Mouse (Mus musculus): Measurements from ENCODE around the gene Ebf4. TPM values are rescaled to one million over a fixed set of nuclear protein-coding genes. Genes with fewer than 3 reads are reported as not detected.

Ebf4 gene
- polyA plus RNA-seq, 1 experiment from 2014 or later: 0.85 TPM

GRCm38 (mm10) chr2:130279600-130280091, 15.3 kb upstream of the Ebf4 start:
- peaks cover 55% of the 10 kb centered on the region for H3K36me3 ChIP-seq (ENCODE audit: control insufficient read depth, insufficient read depth)

GRCm38 (mm10) chr2:130280224-130280623, 14.7 kb upstream of the Ebf4 start:
- TF ChIP-seq CTCF (IDR thresholded peaks at IDR 0.05; ENCODE audit: low read depth): no peak
- no peak overlapping the region for H3K4me3 ChIP-seq (ENCODE audit: low read depth, low read length)
- peaks cover 55% of the 10 kb centered on the region for H3K36me3 ChIP-seq (ENCODE audit: control insufficient read depth, insufficient read depth)
- no peak for ATAC-seq
- H3K9ac ChIP-seq (ENCODE audit: low read depth, low read length): no peak overlapping the region
- H3K4me1 ChIP-seq (replicated peaks; ENCODE audit: control insufficient read depth, insufficient read depth, low read length): peaks cover 6% of the 10 kb centered on the region; the same call in 1 of the 2 replicates
- H3K27me3 ChIP-seq (replicated peaks; ENCODE audit: control insufficient read depth, insufficient read depth, low read length): no peaks in the 10 kb centered on the region
- no peaks in the 10 kb centered on the region for H3K9me3 ChIP-seq (ENCODE audit: control insufficient read depth)
- no peak overlapping the region for H3K27ac ChIP-seq (ENCODE audit: low read depth, low read length)
- whole genome bisulfite sequencing: 58% methylated on average over 7 of the region's 7 CpGs
- no peak overlapping the region for H3K4me2 ChIP-seq (replicated peaks; ENCODE audit: low read depth)

More at GRCm38 (mm10) chr2:130279600-130280091, 15.3 kb upstream of the Ebf4 start:
- H3K4me2 ChIP-seq (replicated peaks; ENCODE audit: low read depth): no peak overlapping the region
- TF ChIP-seq CTCF (IDR thresholded peaks at IDR 0.05; ENCODE audit: low read depth): no peak
- H3K9me3 ChIP-seq (ENCODE audit: control insufficient read depth): no peaks in the 10 kb centered on the region
- H3K9ac ChIP-seq (ENCODE audit: low read depth, low read length): no peak overlapping the region
- WGBS: 38% methylated on average over 8 of the region's 8 CpGs
- no peak overlapping the region for H3K4me3 ChIP-seq (ENCODE audit: low read depth, low read length)
- no peak overlapping the region for H3K27ac ChIP-seq (ENCODE audit: low read depth, low read length)
- H3K27me3 ChIP-seq (replicated peaks; ENCODE audit: control insufficient read depth, insufficient read depth, low read length): no peaks in the 10 kb centered on the region
- ATAC-seq: no peak
- H3K4me1 ChIP-seq (replicated peaks; ENCODE audit: control insufficient read depth, insufficient read depth, low read length): peaks cover 3% of the 10 kb centered on the region; the same call in 1 of the 2 replicates

DNA sequence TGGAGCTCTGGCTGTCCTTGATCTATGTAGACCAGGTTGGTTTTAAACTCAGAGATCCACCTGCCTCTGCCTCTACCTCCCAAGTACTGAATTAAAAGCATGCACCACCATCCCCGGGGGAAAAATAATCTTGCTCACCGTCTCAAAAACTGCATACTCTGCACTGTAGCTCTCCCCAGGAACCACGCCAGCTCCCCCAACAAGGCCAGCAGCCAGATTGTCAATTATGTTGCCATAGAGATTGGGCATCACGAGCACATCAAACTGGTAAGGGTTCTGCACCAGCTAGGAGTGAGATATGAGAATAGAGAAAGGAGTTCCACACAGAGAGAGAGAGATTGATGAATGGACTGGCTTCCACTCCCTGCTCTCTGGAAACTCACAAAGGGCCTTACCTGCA, 14.2 kb upstream of the Ebf4 start:
- H3K36me3 ChIP-seq (ENCODE audit: control insufficient read depth, insufficient read depth): peaks cover 55% of the 10 kb centered on the region
- no peak overlapping the region for H3K4me2 ChIP-seq (replicated peaks; ENCODE audit: low read depth)
- H3K27me3 ChIP-seq (replicated peaks; ENCODE audit: control insufficient read depth, insufficient read depth, low read length): no peaks in the 10 kb centered on the region
- WGBS: 70% methylated on average over 4 of the region's 4 CpGs
- H3K27ac ChIP-seq (ENCODE audit: low read depth, low read length): no peak overlapping the region
- H3K4me3 ChIP-seq (ENCODE audit: low read depth, low read length): no peak overlapping the region
- H3K9ac ChIP-seq (ENCODE audit: low read depth, low read length): no peak overlapping the region
- H3K4me1 ChIP-seq (replicated peaks; ENCODE audit: control insufficient read depth, insufficient read depth, low read length): peaks cover 3% of the 10 kb centered on the region; the same call in 1 of the 2 replicates
- ATAC-seq: no peak
- H3K9me3 ChIP-seq (ENCODE audit: control insufficient read depth): no peaks in the 10 kb centered on the region
- no peak for TF ChIP-seq CTCF (IDR thresholded peaks at IDR 0.05; ENCODE audit: low read depth)

DNA sequence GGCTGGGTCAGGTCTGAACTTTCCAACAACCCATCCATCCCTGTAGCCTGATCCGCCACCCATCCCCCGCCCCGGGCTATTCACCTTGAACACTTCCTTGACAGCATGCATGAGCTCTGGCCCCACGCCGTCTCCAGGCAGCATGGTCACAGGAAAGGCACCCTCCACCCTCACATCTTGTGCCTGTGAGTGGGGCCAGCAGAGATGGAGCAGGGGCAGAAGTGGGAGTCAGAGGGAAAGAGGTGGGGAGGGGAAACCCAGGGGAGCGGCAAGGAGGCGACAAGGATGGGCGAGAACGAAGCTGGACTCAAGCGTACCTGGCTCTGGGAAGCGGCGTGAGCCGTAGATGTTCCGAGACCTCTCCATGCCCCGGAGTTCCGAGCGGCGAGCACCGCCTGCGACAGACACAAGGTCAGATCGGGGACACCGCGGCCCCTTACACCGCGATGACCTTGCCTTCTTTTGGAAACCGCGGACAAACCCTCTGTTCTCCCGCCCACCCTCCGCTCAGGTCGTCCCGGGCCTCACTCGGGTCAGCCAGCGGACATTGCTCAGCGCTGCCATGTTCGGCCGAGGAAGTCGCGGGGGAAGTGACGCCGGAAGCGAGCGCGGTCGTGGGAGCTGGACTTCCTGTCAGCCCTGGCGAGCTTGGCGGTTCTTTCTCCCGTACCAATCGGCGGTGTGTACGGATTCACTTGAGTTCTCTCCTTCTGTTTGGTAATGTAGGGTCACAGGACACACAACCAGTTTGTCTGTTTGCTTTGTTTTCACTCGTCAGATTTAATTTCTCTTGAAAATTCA, 10.9 kb upstream of the Ebf4 start, which contains the start of gene Idh3b:
Gene Idh3b (minus strand): TSS at position 694 of the 801 bp plus-strand sequence.
- ATAC-seq: peak; percentile 86
- peak within 1 kb of the TSS; percentile 90 for H3K9ac ChIP-seq (ENCODE audit: low read depth, low read length)
- H3K4me3 ChIP-seq (ENCODE audit: low read depth, low read length): peak within 1 kb of the TSS; percentile 90
- WGBS: under 1% methylated on average over 51 of the region's 51 CpGs
- peak within 1 kb of the TSS; percentile 90 for H3K27ac ChIP-seq (ENCODE audit: low read depth, low read length)
- no peaks in the 10 kb centered on the region for H3K9me3 ChIP-seq (ENCODE audit: control insufficient read depth)
- no peaks in the 10 kb centered on the region for H3K27me3 ChIP-seq (replicated peaks; ENCODE audit: control insufficient read depth, insufficient read depth, low read length)
- H3K4me1 ChIP-seq (replicated peaks; ENCODE audit: control insufficient read depth, insufficient read depth, low read length): peaks cover 3% of the 10 kb centered on the region; the same call in 1 of the 2 replicates
- H3K36me3 ChIP-seq (ENCODE audit: control insufficient read depth, insufficient read depth): peaks cover 27% of the 10 kb centered on the region
- TF ChIP-seq CTCF (IDR thresholded peaks at IDR 0.05; ENCODE audit: low read depth): no peak
- peak within 1 kb of the TSS; percentile 88 for H3K4me2 ChIP-seq (replicated peaks; ENCODE audit: low read depth)

- Histone ChIP-seq H3K27me3 (replicated peaks; ENCODE audit: control insufficient read depth, insufficient read depth, low read length) (peaks cover 13% of the 10 kb centered on the region; the same call in 1 of the 2 replicates), H3K4me1 (replicated peaks; ENCODE audit: control insufficient read depth, insufficient read depth, low read length) (peaks cover 3% of the 10 kb centered on the region; the same call in 1 of the 2 replicates), H3K27ac (ENCODE audit: low read depth, low read length) (no peak overlapping the region), H3K36me3 (ENCODE audit: control insufficient read depth, insufficient read depth) (no peaks in the 10 kb centered on the region), H3K9ac (ENCODE audit: low read depth, low read length) (no peak overlapping the region), H3K4me2 (replicated peaks; ENCODE audit: low read depth) (no peak overlapping the region), H3K4me3 (ENCODE audit: low read depth, low read length) (no peak overlapping the region), H3K9me3 (ENCODE audit: control insufficient read depth) (no peaks in the 10 kb centered on the region)
- WGBS: 33% methylated on average over 4 of the region's 4 CpGs
- ATAC-seq: no peak
- no peak for TF ChIP-seq CTCF (IDR thresholded peaks at IDR 0.05; ENCODE audit: low read depth)
These were observed 5.9 kb upstream of the Ebf4 start for GRCm38 (mm10) chr2:130289086-130289485.

GRCm38 (mm10) chr2:130291434-130291833, 3.5 kb upstream of the Ebf4 start:
- H3K36me3 ChIP-seq (ENCODE audit: control insufficient read depth, insufficient read depth): no peaks in the 10 kb centered on the region
- 11% methylated on average over 8 of the region's 8 CpGs for WGBS
- peak; percentile 96 for TF ChIP-seq CTCF (IDR thresholded peaks at IDR 0.05; ENCODE audit: low read depth)
- no peak overlapping the region for H3K9ac ChIP-seq (ENCODE audit: low read depth, low read length)
- H3K4me1 ChIP-seq (replicated peaks; ENCODE audit: control insufficient read depth, insufficient read depth, low read length): no peaks in the 10 kb centered on the region
- H3K4me3 ChIP-seq (ENCODE audit: low read depth, low read length): no peak overlapping the region
- ATAC-seq: peak; percentile 58
- H3K4me2 ChIP-seq (replicated peaks; ENCODE audit: low read depth): peak overlapping the region; percentile 37; the same call in 1 of the 2 replicates
- H3K27ac ChIP-seq (ENCODE audit: low read depth, low read length): no peak overlapping the region
- H3K27me3 ChIP-seq (replicated peaks; ENCODE audit: control insufficient read depth, insufficient read depth, low read length): peaks cover 36% of the 10 kb centered on the region
- no peaks in the 10 kb centered on the region for H3K9me3 ChIP-seq (ENCODE audit: control insufficient read depth)

Data from intestine, postnatal 0 days (tissue).